Mouse (Mus musculus) kidney, adult 2 months (tissue): ENCODE data around the gene Hist1h2bf. TPM values are rescaled to one million over a fixed set of nuclear protein-coding genes. Genes with fewer than 3 reads are reported as not detected.
A peak's percentile ranks its signal among the peaks of the same experiment; 100 is the strongest.
"Not testable (repeated sequence)": the region's sequence is repeated elsewhere in the genome, so short reads cannot be mapped to it uniquely, and the experiment has no call there.

Experiments
- DNase-seq: peaks from one replicate; pipeline ENCODE4 v3.0.0; 2021
- H3K27ac ChIP-seq: fragments of 200-500 bp; 2 replicates; pipeline ENCODE4 v1.5.1; 2012; ENCODE audit warnings: low read depth, low read length, control low read depth, inconsistent platforms; ENCODE audit not compliant: insufficient read depth
- H3K27me3 ChIP-seq: fragments of 200-500 bp; replicated peaks from 2 replicates; pipeline ENCODE4 v1.6.1; 2012; ENCODE audit warnings: mild to moderate bottlenecking, moderate library complexity, low read length, inconsistent platforms; ENCODE audit not compliant: control insufficient read depth, insufficient read depth
- H3K36me3 ChIP-seq: fragments of 200-500 bp; 2 replicates; pipeline ENCODE4 v1.6.1; 2012; ENCODE audit warnings: mild to moderate bottlenecking, moderate library complexity, low read length, inconsistent platforms; ENCODE audit not compliant: control insufficient read depth, insufficient read depth
- H3K4me1 ChIP-seq: fragments of 200-500 bp; 2 replicates; pipeline ENCODE4 v1.6.1; 2011; ENCODE audit warnings: low read length; ENCODE audit not compliant: control insufficient read depth, insufficient read depth
- H3K4me3 ChIP-seq: fragments of 200-500 bp; 2 replicates; pipeline ENCODE4 v1.5.1; 2011; ENCODE audit warnings: mild to moderate bottlenecking, low read depth, low read length, control low read depth; ENCODE audit not compliant: insufficient read depth
- CTCF ChIP-seq: fragments of 200-500 bp; conservative IDR thresholded peaks from 2 replicates; pipeline ENCODE4 v1.5.1; 2011; ENCODE audit warnings: low read depth, mild to moderate bottlenecking, control low read depth, low read length, moderate library complexity, mixed read lengths; ENCODE audit not compliant: insufficient read depth, insufficient read length
- POLR2A ChIP-seq: fragments of 200-500 bp; IDR thresholded peaks from one replicate; pipeline ENCODE4 v1.6.1; 2011; ENCODE audit warnings: low read depth, low read length, control low read depth
- WGBS: fragments of 180-500 bp; shearing (Covaris S2); methylation state at CpG from one replicate; pipeline ENCODE4 v1.1.7; 2018; 5-methylcytosine and 5-hydroxymethylcytosine counted together
- polyA plus RNA-seq: library from polyadenylated mRNA; depleted of rRNA; stranded (reverse); fragments of >200 nt; gene quantifications from 2 replicates; pipeline ENCODE4 v1.2.3, GENCODE M21; 2012

The Hist1h2bf gene
- polyA plus RNA-seq, 1 experiment: 0.30 TPM

GRCm38 (mm10) chr13:23543965-23544786, 29.8 kb downstream of the Hist1h2bf start, which contains the start of gene Hist1h3f:
Gene Hist1h3f, plus strand, starts transcription at chr13:23544052.
- Histone ChIP-seq H3K27me3 (no peaks in the 10 kb centered on the region), H3K4me3 (peak within 1 kb of the TSS; percentile 86), H3K27ac (peak within 1 kb of the TSS; percentile 87), H3K36me3 (no peaks in the 10 kb centered on the region), H3K4me1 (no peaks in the 10 kb centered on the region)
- TF ChIP-seq CTCF: no peak
- peak; percentile 55 for TF ChIP-seq POLR2A
- under 1% methylated on average over 32 of the region's 45 CpGs for WGBS
- peak; percentile 95 for DNase-seq

GRCm38 (mm10) chr13:23542999-23543607, 30.9 kb downstream of the Hist1h2bf start, which contains the start of gene Hist1h2bh:
Gene Hist1h2bh, minus strand, starts transcription at chr13:23543392.
- under 1% methylated on average over 42 of the region's 42 CpGs for WGBS
- H3K36me3 ChIP-seq, H3K4me1 ChIP-seq, H3K27me3 ChIP-seq: not testable (repeated sequence)
- H3K27ac ChIP-seq: peak within 1 kb of the TSS; percentile 87
- DNase-seq: peak; percentile 94
- H3K4me3 ChIP-seq: peak within 1 kb of the TSS; percentile 86

- H3K36me3 ChIP-seq, H3K27me3 ChIP-seq, H3K4me1 ChIP-seq, H3K27ac ChIP-seq, DNase-seq: not testable (repeated sequence)
- WGBS: 27% methylated on average over 3 of the region's 3 CpGs
- peak overlapping the region; percentile 86 for H3K4me3 ChIP-seq
Observed at GRCm38 (mm10) chr13:23542225-23542980, 31.6 kb downstream of the Hist1h2bf start.

DNA sequence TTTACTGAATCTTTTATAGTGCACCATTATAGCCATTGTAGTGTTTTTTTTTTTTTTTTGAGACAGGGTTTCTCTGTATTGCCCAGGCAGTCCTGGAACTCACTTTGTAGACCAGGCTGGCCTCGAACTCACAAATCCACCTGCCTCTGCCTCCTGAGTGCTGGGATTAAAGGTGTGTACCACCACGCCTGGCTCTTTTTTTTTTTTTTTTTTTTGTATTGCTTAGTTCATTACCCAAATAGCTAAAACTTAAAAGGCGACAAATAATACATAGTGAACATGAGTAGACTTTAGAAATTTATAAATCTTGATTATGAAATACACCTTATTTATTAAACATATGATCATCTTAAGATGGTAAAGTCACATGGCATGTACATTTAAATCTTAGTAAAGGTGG, 32.5 kb downstream of the Hist1h2bf start:
- no peaks in the 10 kb centered on the region for H3K36me3 ChIP-seq
- H3K4me1 ChIP-seq: no peaks in the 10 kb centered on the region
- no peak overlapping the region for H3K27ac ChIP-seq
- WGBS: 96% methylated on average over 3 of the region's 3 CpGs
- H3K27me3 ChIP-seq: no peaks in the 10 kb centered on the region
- H3K4me3 ChIP-seq: no peak overlapping the region
- TF ChIP-seq POLR2A (no peak), CTCF (no peak)
- no peak for DNase-seq

GRCm38 (mm10) chr13:23539821-23540220, 34.2 kb downstream of the Hist1h2bf start:
- DNase-seq, H3K27ac ChIP-seq, H3K36me3 ChIP-seq, H3K4me3 ChIP-seq, H3K27me3 ChIP-seq, H3K4me1 ChIP-seq: not testable (repeated sequence)
- WGBS: 66% methylated on average over 1 of the region's 1 CpGs

DNA sequence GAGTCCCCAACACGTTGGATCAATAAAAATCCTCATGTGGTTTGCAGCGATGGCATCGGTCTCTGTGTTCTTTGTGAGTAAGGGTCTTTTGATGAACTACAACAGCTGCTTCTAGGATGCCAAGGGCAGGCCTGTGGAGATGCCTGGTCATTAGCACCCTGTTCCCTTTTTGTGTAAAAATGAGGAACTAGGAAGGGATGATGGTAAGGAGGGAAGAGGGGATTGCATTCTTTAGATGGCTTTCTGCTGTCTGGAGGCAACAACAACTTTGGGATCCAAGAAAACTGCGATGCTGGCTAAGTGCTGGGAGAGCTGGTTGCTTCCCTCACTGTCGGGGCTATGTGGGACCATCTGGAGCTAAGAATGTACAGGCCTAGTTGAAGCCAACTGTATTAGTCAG, 35.7 kb downstream of the Hist1h2bf start:
- H3K27ac ChIP-seq: no peak overlapping the region
- WGBS: 81% methylated on average over 5 of the region's 5 CpGs

More for the DNA sequence above, 35.7 kb downstream of the Hist1h2bf start:
- H3K4me3 ChIP-seq: no peak overlapping the region
- TF ChIP-seq POLR2A (no peak), CTCF (no peak)
- peaks cover 6% of the 10 kb centered on the region; the same call in 1 of the 2 replicates for H3K4me1 ChIP-seq
- H3K27me3 ChIP-seq: no peaks in the 10 kb centered on the region
- no peak for DNase-seq
- no peaks in the 10 kb centered on the region for H3K36me3 ChIP-seq
